Mouse (Mus musculus) hindbrain, embryonic 15.5 days (tissue): ENCODE results near the gene Dennd5b. TPM values are rescaled to one million over a fixed set of nuclear protein-coding genes. Genes with fewer than 3 reads are reported as not detected.
"Not testable (repeated sequence)": the region's sequence is repeated elsewhere in the genome, so short reads cannot be mapped to it uniquely, and the experiment has no call there.

Experiments
- ATAC-seq: fragments of 200-750 bp; cut with Nextera tagmentation; 2 replicates; pipeline ENCODE4 v1.8.0; 2017; ENCODE audit warnings: low read depth, moderate number of reproducible peaks, moderate TSS enrichment; ENCODE audit not compliant: low FRiP score
- H3K27ac ChIP-seq: fragments of 300-500 bp; sonication (generic); replicated peaks from 2 replicates; pipeline ENCODE4 v1.5.1; 2015; ENCODE audit warnings: mild to moderate bottlenecking, inconsistent platforms
- H3K27me3 ChIP-seq: fragments of 300-500 bp; sonication (generic); 2 replicates; pipeline ENCODE4 v1.6.1; 2015; ENCODE audit warnings: control low read depth, inconsistent platforms
- H3K36me3 ChIP-seq: fragments of 300-500 bp; sonication (generic); 2 replicates; pipeline ENCODE4 v1.6.1; 2015; ENCODE audit warnings: control low read depth, inconsistent platforms
- H3K4me1 ChIP-seq: fragments of 300-500 bp; sonication (generic); replicated peaks from 2 replicates; pipeline ENCODE4 v1.6.1; 2015; ENCODE audit warnings: control low read depth, inconsistent platforms
- H3K4me2 ChIP-seq: fragments of 300-500 bp; sonication (generic); 2 replicates; pipeline ENCODE4 v1.6.1; 2015; ENCODE audit warnings: moderate library complexity, mild to moderate bottlenecking, inconsistent platforms
- H3K4me3 ChIP-seq: fragments of 300-500 bp; sonication (generic); 2 replicates; pipeline ENCODE4 v1.5.1; 2015; ENCODE audit warnings: mild to moderate bottlenecking, inconsistent platforms
- H3K9ac ChIP-seq: fragments of 300-500 bp; sonication (generic); 2 replicates; pipeline ENCODE4 v1.6.1; 2015; ENCODE audit warnings: inconsistent platforms
- H3K9me3 ChIP-seq: fragments of 300-500 bp; sonication (generic); 2 replicates; pipeline ENCODE4 v1.6.1; 2016; ENCODE audit warnings: control low read depth, inconsistent platforms
- WGBS: fragments of 180-500 bp; shearing (Covaris S2); methylation state at CpG from one replicate; pipeline ENCODE4 v1.1.7; 2015; 5-methylcytosine and 5-hydroxymethylcytosine counted together
- polyA plus RNA-seq: library from polyadenylated mRNA; unstranded; fragments of >200 nt; fragmentation: Nextera tagmentation; extraction: Ambion mirVana; gene quantifications from 2 replicates; pipeline ENCODE4 v1.2.1, GENCODE M21; 2015

Gene Dennd5b
- polyA plus RNA-seq, 1 experiment from 2014 or later, result 12.0 TPM

GRCm38 (mm10) chr6:149131111-149131510 is 29.6 kb upstream of the Dennd5b start:
- Histone ChIP-seq H3K9ac (no peak overlapping the region), H3K9me3 (no peaks in the 10 kb centered on the region), H3K4me2 (no peak overlapping the region), H3K4me1 (no peaks in the 10 kb centered on the region), H3K27me3 (no peaks in the 10 kb centered on the region), H3K36me3 (no peaks in the 10 kb centered on the region), H3K4me3 (no peak overlapping the region), H3K27ac (no peak overlapping the region)
- ATAC-seq, result no peak
- WGBS, result 9% methylated on average over 3 of the region's 3 CpGs

GRCm38 (mm10) chr6:149129870-149130269 is 28.4 kb upstream of the Dennd5b start, which contains the start of gene Gm10203:
TSS of gene Gm10203 (plus strand) at chr6:149130170.
- H3K36me3 ChIP-seq, ATAC-seq, H3K4me1 ChIP-seq, H3K27me3 ChIP-seq, H3K27ac ChIP-seq, H3K4me3 ChIP-seq, H3K9me3 ChIP-seq, H3K4me2 ChIP-seq, H3K9ac ChIP-seq: not testable (repeated sequence)
- 83% methylated on average over 8 of the region's 8 CpGs for WGBS

- no peaks in the 10 kb centered on the region for H3K27me3 ChIP-seq
- H3K4me3 ChIP-seq, result no peak overlapping the region
- H3K27ac ChIP-seq, result no peak overlapping the region
- no peaks in the 10 kb centered on the region for H3K36me3 ChIP-seq
- no peak overlapping the region for H3K4me2 ChIP-seq
- no peak overlapping the region for H3K9ac ChIP-seq
- H3K9me3 ChIP-seq, result no peaks in the 10 kb centered on the region
- no peaks in the 10 kb centered on the region for H3K4me1 ChIP-seq
- WGBS, result 65% methylated on average over 4 of the region's 4 CpGs
- ATAC-seq, result no peak
Observed at GRCm38 (mm10) chr6:149126675-149127074, 25.2 kb upstream of the Dennd5b start.

- H3K4me2 ChIP-seq, result no peak overlapping the region
Observed at GRCm38 (mm10) chr6:149123042-149123441, 21.6 kb upstream of the Dennd5b start.

GRCm38 (mm10) chr6:149119853-149120252 is 18.4 kb upstream of the Dennd5b start:
- 0 out of 2 replicates have a peak, but pooled peaks have one; percentile 54 for ATAC-seq
- H3K4me2 ChIP-seq, result no peak overlapping the region
- no peaks in the 10 kb centered on the region for H3K9me3 ChIP-seq
- H3K36me3 ChIP-seq, result no peaks in the 10 kb centered on the region
- H3K4me1 ChIP-seq, result no peaks in the 10 kb centered on the region
- no peak overlapping the region for H3K4me3 ChIP-seq
- no peak overlapping the region for H3K9ac ChIP-seq
- no peak overlapping the region for H3K27ac ChIP-seq
- 39% methylated on average over 2 of the region's 2 CpGs for WGBS
- H3K27me3 ChIP-seq, result no peaks in the 10 kb centered on the region

More at GRCm38 (mm10) chr6:149123042-149123441, 21.6 kb upstream of the Dennd5b start:
- no peaks in the 10 kb centered on the region for H3K36me3 ChIP-seq
- no peak overlapping the region for H3K4me3 ChIP-seq
- no peaks in the 10 kb centered on the region for H3K9me3 ChIP-seq
- no peaks in the 10 kb centered on the region for H3K27me3 ChIP-seq
- ATAC-seq, result no peak
- H3K27ac ChIP-seq, result no peak overlapping the region
- H3K9ac ChIP-seq, result no peak overlapping the region
- no peaks in the 10 kb centered on the region for H3K4me1 ChIP-seq
- 91% methylated on average over 3 of the region's 3 CpGs for WGBS

GRCm38 (mm10) chr6:149118935-149119334 is 17.5 kb upstream of the Dennd5b start:
- Histone ChIP-seq H3K27ac (no peak overlapping the region), H3K4me2 (no peak overlapping the region), H3K36me3 (no peaks in the 10 kb centered on the region), H3K9ac (no peak overlapping the region), H3K4me3 (no peak overlapping the region), H3K27me3 (no peaks in the 10 kb centered on the region), H3K4me1 (no peaks in the 10 kb centered on the region), H3K9me3 (no peaks in the 10 kb centered on the region)
- ATAC-seq, result no peak
- WGBS, result 64% methylated on average over 2 of the region's 2 CpGs

GRCm38 (mm10) chr6:149116992-149117391 is 15.5 kb upstream of the Dennd5b start:
- Histone ChIP-seq H3K4me3 (no peak overlapping the region), H3K4me1 (no peaks in the 10 kb centered on the region), H3K36me3 (no peaks in the 10 kb centered on the region), H3K27ac (no peak overlapping the region), H3K9ac (no peak overlapping the region), H3K27me3 (no peaks in the 10 kb centered on the region), H3K9me3 (no peaks in the 10 kb centered on the region), H3K4me2 (no peak overlapping the region)
- ATAC-seq, result no peak

GRCm38 (mm10) chr6:149108909-149109308 is 7.4 kb upstream of the Dennd5b start:
- WGBS, result 81% methylated on average over 2 of the region's 2 CpGs
- Histone ChIP-seq H3K4me1 (no peaks in the 10 kb centered on the region), H3K27me3 (no peaks in the 10 kb centered on the region), H3K4me2 (no peak overlapping the region), H3K36me3 (no peaks in the 10 kb centered on the region), H3K27ac (no peak overlapping the region), H3K4me3 (no peak overlapping the region), H3K9me3 (no peaks in the 10 kb centered on the region), H3K9ac (no peak overlapping the region)
- no peak for ATAC-seq

- Histone ChIP-seq H3K9ac (no peak overlapping the region), H3K36me3 (no peaks in the 10 kb centered on the region), H3K4me3 (no peak overlapping the region), H3K27me3 (no peaks in the 10 kb centered on the region), H3K9me3 (no peaks in the 10 kb centered on the region), H3K27ac (no peak overlapping the region), H3K4me2 (no peak overlapping the region), H3K4me1 (no peaks in the 10 kb centered on the region)
- 84% methylated on average over 3 of the region's 3 CpGs for WGBS
- no peak for ATAC-seq
Observed at GRCm38 (mm10) chr6:149107615-149108014, 6.1 kb upstream of the Dennd5b start.

- H3K9ac ChIP-seq, result no peak overlapping the region
- WGBS, result 93% methylated on average over 1 of the region's 1 CpGs
- no peak overlapping the region for H3K4me2 ChIP-seq
- no peaks in the 10 kb centered on the region for H3K27me3 ChIP-seq
- H3K36me3 ChIP-seq, result no peaks in the 10 kb centered on the region
- H3K9me3 ChIP-seq, result no peaks in the 10 kb centered on the region
- H3K4me1 ChIP-seq, result peaks cover 12% of the 10 kb centered on the region
- no peak overlapping the region for H3K4me3 ChIP-seq
- H3K27ac ChIP-seq, result no peak overlapping the region
- ATAC-seq, result no peak
Observed at GRCm38 (mm10) chr6:149103451-149103850, 2.0 kb upstream of the Dennd5b start.

GRCm38 (mm10) chr6:149101943-149102243 is 413 bp upstream of the Dennd5b start:
- Histone ChIP-seq H3K4me3 (peak overlapping the region; percentile 95), H3K27me3 (no peaks in the 10 kb centered on the region), H3K36me3 (no peaks in the 10 kb centered on the region), H3K27ac (peak overlapping the region; percentile 97), H3K9ac (peak overlapping the region; percentile 84), H3K4me1 (peaks cover 13% of the 10 kb centered on the region), H3K9me3 (no peaks in the 10 kb centered on the region), H3K4me2 (peak overlapping the region; percentile 57)
- WGBS, result 11% methylated on average over 7 of the region's 7 CpGs
- no peak; the same call in 1 of the 2 replicates for ATAC-seq

- under 1% methylated on average over 52 of the region's 52 CpGs for WGBS
- ATAC-seq, result peak; percentile 53
- peak overlapping the region; percentile 97 for H3K27ac ChIP-seq
Observed at GRCm38 (mm10) chr6:149100174-149101075, 1.1 kb downstream of the Dennd5b start.

More at GRCm38 (mm10) chr6:149100174-149101075, 1.1 kb downstream of the Dennd5b start:
- Histone ChIP-seq H3K4me1 (peaks cover 13% of the 10 kb centered on the region), H3K36me3 (no peaks in the 10 kb centered on the region), H3K27me3 (no peaks in the 10 kb centered on the region), H3K9ac (peak overlapping the region; percentile 84), H3K4me3 (peak overlapping the region; percentile 95), H3K9me3 (no peaks in the 10 kb centered on the region), H3K4me2 (peak overlapping the region; percentile 57)
